Mouse (Mus musculus) Patski (cell line): ENCODE results near the gene Ticrr. TPM values are rescaled to one million over a fixed set of nuclear protein-coding genes. Genes with fewer than 3 reads are reported as not detected.

Experiments
- ATAC-seq: fragments of 100-300 bp; one replicate; pipeline ENCODE4 v1.8.0; 2021
- CTCF ChIA-PET: fragments of 350-600 bp; sonication (Branson Sonifier 250); formaldehyde crosslinking; loops from one replicate; lab custom pipeline; 2022; ENCODE audit warnings: inconsistent platforms; lab: Charles Lee
- POLR2A ChIA-PET: fragments of 350-600 bp; sonication (Branson Sonifier 250); formaldehyde crosslinking; loops from one replicate; lab custom pipeline; 2022; ENCODE audit warnings: antibody characterized with exemption, inconsistent platforms; lab: Charles Lee
- DNase-seq: peaks from one replicate; pipeline ENCODE4 v3.0.0-alpha.2; 2011; ENCODE audit warnings: low read depth, low spot score
- H3K27me3 ChIP-seq: fragments of 371-371 bp; one replicate; pipeline ENCODE4 v1.5.1; 2021
- CTCF ChIP-seq: fragments of 100-300 bp; IDR thresholded peaks from one replicate; pipeline ENCODE4 v1.5.1; 2021
- in situ Hi-C: fragments of 300-500 bp; cut with MboI; formaldehyde crosslinking; loops from 3 replicates; pipeline ENCODE4 v1.11.1; 2018; ENCODE audit warnings: low pct_unique_long_range_greater_than_20kb, mixed read lengths
- polyA plus RNA-seq: library from polyadenylated mRNA; unstranded; gene quantifications from one replicate; pipeline ENCODE4 v1.2.3, GENCODE M21; 2021

Ticrr gene
- polyA plus RNA-seq, 1 experiment from 2014 or later = 5.1 TPM

DNA sequence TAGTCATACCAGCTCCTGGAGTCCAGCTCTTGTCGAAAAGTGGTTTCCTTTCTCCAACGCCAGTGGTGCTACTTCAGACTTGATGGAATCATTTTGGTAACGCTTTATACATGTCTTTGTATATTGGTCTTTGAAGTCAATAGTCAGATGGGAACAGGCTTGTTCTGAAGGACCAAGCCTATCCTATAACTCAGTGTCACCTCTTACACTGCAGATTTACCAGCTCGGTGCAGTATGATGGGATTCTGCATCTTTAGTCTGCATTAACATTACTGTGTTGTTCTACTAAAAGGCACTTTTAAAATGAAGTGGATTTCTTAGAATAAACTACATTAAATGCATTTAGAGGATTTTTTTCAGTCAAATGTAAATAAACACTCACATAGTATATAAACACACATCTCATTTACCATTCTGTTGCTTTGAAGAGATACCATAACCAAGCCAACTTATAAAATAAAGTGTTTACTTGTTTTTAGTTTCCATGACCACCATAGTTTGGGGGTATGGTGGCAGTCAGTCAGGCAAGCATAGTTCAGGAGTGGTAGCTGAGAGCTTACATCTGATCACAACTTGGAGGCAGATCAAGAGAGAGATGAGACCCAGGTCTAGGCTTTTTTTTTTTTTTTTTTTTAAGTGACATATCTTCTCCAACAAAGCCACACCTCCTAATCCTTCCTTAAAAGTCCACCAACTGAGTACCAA is 11.1 kb downstream of the Ticrr start:
- no peaks in the 10 kb centered on the region for H3K27me3 ChIP-seq
- CTCF ChIA-PET = no interaction called here
- no peak for TF ChIP-seq CTCF
- POLR2A ChIA-PET = interaction anchor here (0.6 kb wide), 1 partner anchor 35 kb away, joined by 3 read pairs; no protein-coding TSS in a partner anchor
- DNase-seq (no peak), ATAC-seq (no peak)
- in situ Hi-C loops = no loop called here

- peak; percentile 64 for TF ChIP-seq CTCF
- ChIA-PET CTCF (interaction anchor here (0.8 to 2.1 kb wide), 10 partner anchors 11 to 102 kb away, joined by 3 to 13 read pairs (median 4); no protein-coding TSS in a partner anchor), POLR2A (no interaction called here)
- ATAC-seq (no peak), DNase-seq (no peak)
- in situ Hi-C loops = loop anchor here (5.0 kb wide), 1 partner anchor 48 kb away; no protein-coding TSS in a partner anchor
- H3K27me3 ChIP-seq = no peaks in the 10 kb centered on the region
These were observed 19.2 kb downstream of the Ticrr start for GRCm38 (mm10) chr7:79679186-79679585.

GRCm38 (mm10) chr7:79680231-79680630 is 20.2 kb downstream of the Ticrr start:
- in situ Hi-C loops = no loop called here

DNA sequence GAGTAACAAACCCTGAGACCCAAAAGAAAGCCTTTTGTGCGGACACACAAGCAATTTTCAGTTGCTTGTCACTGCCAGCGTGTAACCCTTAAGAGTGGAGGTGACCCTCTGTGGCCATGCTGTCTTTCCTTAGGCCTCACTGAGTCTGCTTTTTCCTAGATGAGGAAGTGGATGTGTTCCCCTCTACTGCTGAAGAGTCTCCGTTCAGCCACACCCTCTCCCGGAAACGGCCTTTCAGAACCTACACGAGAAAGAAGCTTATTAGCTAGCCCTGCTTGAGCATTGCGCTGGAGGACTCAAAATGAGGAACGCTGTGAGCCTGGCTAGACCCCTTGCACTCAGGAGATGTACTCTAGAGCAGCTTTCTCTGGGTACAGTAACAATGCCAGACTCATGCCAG is 36.5 kb downstream of the Ticrr start:
- ChIA-PET POLR2A (no interaction called here), CTCF (no interaction called here)
- TF ChIP-seq CTCF = no peak
- in situ Hi-C loops = no loop called here
- H3K27me3 ChIP-seq = no peaks in the 10 kb centered on the region
- ATAC-seq (no peak), DNase-seq (no peak)

More at GRCm38 (mm10) chr7:79680231-79680630, 20.2 kb downstream of the Ticrr start:
- no peaks in the 10 kb centered on the region for H3K27me3 ChIP-seq
- no peak for TF ChIP-seq CTCF
- ATAC-seq (no peak), DNase-seq (no peak)
- ChIA-PET CTCF (interaction anchor here (0.8 to 2.0 kb wide), 3 partner anchors 12 to 103 kb away, joined by 3 to 5 read pairs (median 3); no protein-coding TSS in a partner anchor), POLR2A (no interaction called here)

DNA sequence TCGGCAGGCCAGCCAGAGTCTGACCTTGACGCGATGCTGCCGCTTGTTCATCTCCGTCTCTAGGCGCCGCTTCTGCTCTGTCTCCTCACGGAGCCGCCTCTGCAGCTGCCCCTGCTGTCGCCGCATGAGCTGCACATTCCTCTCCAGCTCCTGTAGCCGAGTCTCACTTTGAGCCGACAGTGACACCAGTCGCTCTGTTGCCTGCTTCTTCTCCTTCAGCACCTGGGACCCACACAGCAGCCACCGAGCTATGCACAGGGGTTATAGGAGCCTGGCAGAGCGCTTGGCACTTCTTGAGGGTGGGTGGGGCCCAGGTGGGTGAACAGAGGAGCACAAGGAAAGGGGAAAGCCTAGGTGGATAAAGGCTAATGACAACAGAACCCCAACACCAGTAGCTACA is 42.8 kb downstream of the Ticrr start:
- in situ Hi-C loops = no loop called here
- no peaks in the 10 kb centered on the region for H3K27me3 ChIP-seq
- no peak for ATAC-seq
- DNase-seq = no peak
- ChIA-PET CTCF (interaction anchor here (0.8 to 6.2 kb wide), 4 partner anchors 10 to 25 kb away, joined by 3 to 32 read pairs (median 5); partner anchors contain the start of gene Kif7), POLR2A (no interaction called here)
- TF ChIP-seq CTCF = no peak

DNA sequence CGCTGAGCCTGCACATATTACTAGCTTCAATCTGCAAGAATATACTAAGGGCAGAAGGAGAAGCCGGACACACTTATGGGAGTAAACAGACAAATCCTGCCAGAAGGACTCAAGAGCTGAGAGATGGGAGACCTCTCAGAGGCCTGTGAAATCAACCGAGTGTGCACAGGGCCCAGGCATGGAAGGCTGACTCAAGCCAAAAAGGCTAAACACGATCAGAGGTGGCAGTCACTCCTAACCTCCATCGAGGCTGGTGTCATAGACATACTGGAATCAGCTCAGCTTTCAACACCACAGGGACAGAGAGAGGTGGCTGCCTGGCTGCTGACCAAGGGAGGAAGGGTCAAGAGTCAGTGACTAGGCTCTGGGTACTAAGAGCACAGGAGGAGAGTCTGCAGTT is 45.2 kb downstream of the Ticrr start:
- in situ Hi-C loops = no loop called here
- TF ChIP-seq CTCF = no peak
- ChIA-PET CTCF (interaction anchor here (1.7 kb wide), 1 partner anchor 18 kb away, joined by 4 read pairs; no protein-coding TSS in a partner anchor), POLR2A (no interaction called here)
- no peak for ATAC-seq
- H3K27me3 ChIP-seq = no peaks in the 10 kb centered on the region
- DNase-seq = no peak

DNA sequence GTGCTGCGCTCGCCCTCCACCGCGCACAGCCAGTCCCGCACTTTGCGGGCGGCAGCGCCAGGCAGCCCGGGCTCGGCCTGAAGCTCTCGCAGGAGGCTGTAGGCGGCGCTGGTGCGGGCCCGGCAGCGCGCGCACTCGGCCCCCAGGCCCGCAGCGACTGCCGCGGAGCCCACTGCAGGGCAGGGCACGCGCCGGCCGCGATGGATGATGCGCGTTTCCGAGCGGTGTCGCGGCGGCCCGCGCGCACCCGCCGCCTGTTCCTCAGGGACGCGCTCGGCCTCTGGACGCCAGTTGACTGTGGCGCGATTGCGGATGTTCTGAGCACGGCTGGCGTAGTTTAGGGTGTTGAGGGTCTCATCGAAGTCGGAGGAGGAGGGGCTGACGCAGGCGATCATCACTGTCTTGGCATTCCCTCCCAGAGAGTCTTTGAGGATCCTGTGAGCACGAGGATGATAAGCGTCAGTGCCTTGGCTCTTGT is 50.2 kb downstream of the Ticrr start:
- no peak for DNase-seq
- H3K27me3 ChIP-seq = no peaks in the 10 kb centered on the region
- CTCF ChIA-PET = no interaction called here
- POLR2A ChIA-PET = no interaction called here
- in situ Hi-C loops = no loop called here
- no peak for TF ChIP-seq CTCF
- no peak for ATAC-seq

DNA sequence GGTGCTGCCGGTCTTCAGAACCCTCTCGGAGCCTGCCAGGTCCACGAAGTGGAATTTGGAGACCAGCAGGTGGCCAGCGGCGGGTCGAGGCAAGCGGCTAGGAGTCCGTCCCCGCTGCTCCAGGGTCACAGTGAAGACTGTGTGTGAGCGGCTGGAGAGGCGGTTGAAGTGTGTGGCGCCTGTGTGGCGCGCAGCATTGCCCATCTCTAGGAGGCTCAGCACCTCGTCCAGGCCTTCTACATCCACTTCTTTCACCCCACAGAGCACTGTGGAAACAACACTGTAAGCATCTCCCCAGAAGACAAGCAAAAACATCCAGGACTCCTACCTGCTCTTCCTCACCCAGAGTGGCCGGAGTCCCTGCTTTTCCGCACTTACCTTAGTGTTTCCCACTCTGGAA is 50.8 kb downstream of the Ticrr start:
- ATAC-seq (no peak), DNase-seq (no peak)
- no peaks in the 10 kb centered on the region for H3K27me3 ChIP-seq
- in situ Hi-C loops = no loop called here
- ChIA-PET POLR2A (no interaction called here), CTCF (no interaction called here)
- no peak for TF ChIP-seq CTCF

- no peaks in the 10 kb centered on the region for H3K27me3 ChIP-seq
- ChIA-PET POLR2A (interaction anchor here (0.9 kb wide), 1 partner anchor 13 kb away, joined by 3 read pairs; no protein-coding TSS in a partner anchor), CTCF (interaction anchor here (1.0 to 1.9 kb wide), 2 partner anchors 14 to 38 kb away, joined by 3 to 7 read pairs; no protein-coding TSS in a partner anchor)
- no peak for DNase-seq
- ATAC-seq = peak; percentile 79
- in situ Hi-C loops = no loop called here
- TF ChIP-seq CTCF = no peak
These were observed 55.4 kb downstream of the Ticrr start, which contains the start of gene Kif7 for GRCm38 (mm10) chr7:79715187-79715981. Gene Kif7, minus strand, starts transcription at chr7:79715720.

DNA sequence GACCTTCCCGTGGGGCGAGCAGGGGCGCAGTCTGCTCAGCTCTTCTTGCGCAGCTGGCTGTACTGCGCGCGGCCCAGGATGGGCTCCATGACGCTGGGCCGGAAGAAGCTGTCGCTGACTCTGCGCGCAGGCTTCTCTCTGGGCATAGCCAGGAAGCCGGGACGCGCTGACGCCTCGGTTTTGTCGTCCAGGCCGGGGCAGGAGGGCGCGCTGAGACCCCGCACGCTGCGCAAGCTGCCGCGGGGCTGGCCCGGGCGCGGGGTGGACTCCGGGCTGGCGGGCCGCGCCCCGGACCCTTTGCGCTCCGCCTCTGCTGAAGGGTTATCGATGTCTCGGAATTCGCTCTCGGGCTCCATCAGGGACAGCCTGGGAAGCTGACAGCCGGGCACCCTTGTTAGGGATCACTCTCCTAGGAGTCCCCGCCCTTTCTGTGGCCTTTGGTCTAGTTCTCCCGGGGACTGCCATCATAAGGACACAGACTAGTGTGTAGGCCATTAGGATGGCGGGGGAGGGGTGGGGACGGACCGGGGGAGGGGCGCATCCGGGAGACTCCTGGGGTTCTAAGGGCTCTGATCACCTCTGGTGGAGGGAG is 61.5 kb downstream of the Ticrr start:
- CTCF ChIA-PET = no interaction called here

More for the DNA sequence above, 61.5 kb downstream of the Ticrr start:
- no peak for ATAC-seq
- POLR2A ChIA-PET = no interaction called here
- no peak for TF ChIP-seq CTCF
- no peak for DNase-seq
- peaks cover 20% of the 10 kb centered on the region for H3K27me3 ChIP-seq
- in situ Hi-C loops = no loop called here
